Mouse (Mus musculus) v-Abl transformed pro-B cells (cell line): ENCODE measurements around the gene Jpt1.
"Not testable (repeated sequence)": the region's sequence is repeated elsewhere in the genome, so short reads cannot be mapped to it uniquely, and the experiment has no call there.

Experiments used
- in situ Hi-C, 2 experiments: fragments of 400-800 bp; cut with MboI; formaldehyde crosslinking; loops; one replicate each; pipeline ENCODE4 v1.15.1; 2025; ENCODE audit not compliant: unreplicated experiment in 2 of 2

Gene Jpt1

DNA sequence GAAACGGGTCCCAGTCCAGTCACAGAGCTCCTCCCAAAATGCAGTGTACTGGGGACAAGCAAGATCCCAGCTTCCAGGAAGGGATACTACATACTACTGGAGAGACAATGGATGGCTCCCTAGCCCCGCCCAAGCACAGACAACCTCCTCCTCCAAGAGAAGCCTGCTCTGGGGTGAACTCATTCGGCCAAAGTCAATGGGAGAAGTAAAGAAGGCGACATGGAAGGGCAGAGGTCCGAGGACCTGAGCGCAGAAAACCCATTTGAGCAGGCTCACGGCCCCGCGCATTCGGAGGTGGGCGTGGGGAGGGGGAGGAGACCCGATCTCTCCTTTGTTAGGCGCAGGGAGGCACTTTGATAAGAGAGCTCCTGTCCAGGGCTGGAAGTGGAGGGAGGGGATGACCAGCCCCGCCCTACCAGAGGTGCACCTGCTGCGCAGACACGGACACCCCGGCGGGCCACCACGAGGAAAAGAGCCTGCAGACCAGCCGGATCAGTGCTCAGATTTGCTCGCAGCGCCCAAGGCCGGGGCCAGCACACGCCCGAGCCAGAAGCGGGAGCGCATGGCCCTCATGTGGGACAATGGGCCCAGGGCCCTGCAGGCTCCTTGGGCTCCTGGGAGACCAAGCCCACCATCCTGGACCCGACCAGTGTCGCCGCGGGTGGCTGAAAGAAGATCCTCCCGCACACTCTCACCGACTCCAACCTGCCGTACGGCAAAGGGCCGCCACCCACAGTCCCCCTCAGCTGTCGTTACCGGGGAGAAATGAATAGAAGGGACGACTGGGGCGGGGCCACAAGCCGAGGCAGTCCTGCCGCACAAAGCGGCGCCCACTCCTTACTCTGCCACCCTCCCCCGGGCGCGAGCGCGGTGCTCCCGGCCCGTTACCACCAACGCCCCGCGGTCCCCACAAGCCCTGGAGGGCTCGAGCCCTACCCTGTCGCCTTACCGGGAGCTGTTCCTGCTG is 633 bp downstream of the Jpt1 start:
- in situ Hi-C loops: no loop called here

DNA sequence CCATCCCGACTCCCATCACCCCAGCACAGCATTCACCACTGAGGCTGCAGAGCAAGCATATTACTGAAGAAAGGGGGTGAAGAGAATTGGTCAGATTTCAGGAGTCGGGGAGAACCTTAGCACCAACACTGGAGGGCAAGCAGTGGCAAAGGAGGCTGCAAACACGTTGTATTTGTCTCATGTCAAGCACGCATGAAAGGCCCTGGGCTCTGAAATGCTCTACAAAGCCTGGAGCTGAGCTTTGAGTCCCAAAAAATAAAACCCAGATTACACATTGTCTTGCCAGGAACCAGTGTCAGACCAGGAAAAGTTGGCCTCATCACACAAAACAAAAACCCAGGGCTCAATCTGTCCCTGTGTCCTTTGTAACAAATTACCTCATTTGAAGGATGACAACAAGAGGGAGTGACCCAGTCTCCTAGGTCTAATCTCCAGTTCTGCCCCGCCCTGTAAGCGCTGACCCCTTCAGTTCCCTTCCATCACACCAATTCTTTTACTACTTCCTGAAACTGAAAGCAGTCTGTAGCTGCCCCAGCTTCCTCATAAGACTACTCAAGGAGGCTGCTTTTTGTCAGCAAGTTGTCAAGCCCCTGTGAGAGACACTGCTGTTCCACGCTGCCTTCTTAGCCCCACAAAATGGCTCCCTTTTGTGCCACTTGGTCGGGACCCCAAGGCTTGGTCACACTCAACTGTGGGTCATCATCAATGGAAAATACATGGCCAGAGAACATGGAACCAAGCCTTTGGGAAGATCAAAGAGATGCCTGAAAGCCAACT is 1.6 kb downstream of the Jpt1 start:
- in situ Hi-C loops: no loop called here

DNA sequence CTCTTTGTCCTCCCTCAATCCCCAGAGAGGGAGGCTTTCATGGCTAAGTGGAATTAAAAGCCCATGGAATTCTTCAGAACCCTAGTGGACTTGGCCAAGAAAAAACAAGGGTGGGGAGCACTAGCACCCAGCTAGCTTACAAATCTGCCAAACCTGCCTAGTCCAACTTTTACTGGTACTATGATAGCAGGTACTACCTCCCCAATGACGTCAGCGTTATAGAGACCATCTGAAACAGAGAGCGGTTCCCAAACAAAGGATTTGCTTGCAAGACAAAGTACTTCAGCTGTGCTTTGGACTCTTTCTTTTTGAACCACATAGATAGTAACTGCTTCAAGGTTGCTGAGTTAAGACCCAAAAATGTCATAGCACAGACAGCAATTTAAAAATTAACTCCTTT is 2.2 kb downstream of the Jpt1 start:
- in situ Hi-C loops: no loop called here

DNA sequence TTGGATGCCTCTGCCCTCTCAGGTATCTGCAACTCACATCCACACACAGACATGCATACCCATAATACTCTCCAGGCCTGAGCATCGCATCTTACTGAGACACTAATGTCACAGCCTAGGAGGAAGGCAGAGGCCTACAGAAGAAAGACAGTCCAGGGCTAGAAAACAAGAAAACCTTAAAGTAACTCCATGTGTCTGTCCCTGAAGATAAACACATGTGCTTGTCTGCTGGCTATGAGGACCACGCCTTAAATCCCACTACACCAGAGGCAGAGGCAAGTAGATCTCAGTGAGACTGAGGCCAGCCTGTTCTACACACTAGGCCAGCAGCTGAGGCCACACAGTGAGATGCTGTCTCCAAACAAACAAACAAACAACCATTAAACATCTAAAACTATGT is 3.1 kb downstream of the Jpt1 start:
- in situ Hi-C loops: no loop called here

DNA sequence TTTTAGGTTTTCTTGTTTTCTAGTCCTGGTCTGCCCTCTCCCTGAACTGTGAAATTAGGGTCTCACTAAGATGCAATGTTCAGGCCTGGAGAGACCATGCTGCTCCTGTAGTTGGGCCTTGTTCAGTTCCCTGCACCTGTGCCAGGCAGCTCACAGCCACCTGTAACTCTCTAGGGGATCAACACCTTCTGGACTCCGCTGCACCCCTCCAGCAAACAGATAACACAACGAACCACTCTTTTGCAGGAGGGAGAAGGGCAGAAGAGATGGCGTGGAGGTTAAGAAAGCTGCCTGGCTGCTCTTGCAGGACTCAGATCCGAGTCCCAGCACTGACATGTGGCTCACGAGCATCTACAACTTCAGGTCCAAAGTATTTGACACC is 3.7 kb downstream of the Jpt1 start:
- in situ Hi-C loops: no loop called here

DNA sequence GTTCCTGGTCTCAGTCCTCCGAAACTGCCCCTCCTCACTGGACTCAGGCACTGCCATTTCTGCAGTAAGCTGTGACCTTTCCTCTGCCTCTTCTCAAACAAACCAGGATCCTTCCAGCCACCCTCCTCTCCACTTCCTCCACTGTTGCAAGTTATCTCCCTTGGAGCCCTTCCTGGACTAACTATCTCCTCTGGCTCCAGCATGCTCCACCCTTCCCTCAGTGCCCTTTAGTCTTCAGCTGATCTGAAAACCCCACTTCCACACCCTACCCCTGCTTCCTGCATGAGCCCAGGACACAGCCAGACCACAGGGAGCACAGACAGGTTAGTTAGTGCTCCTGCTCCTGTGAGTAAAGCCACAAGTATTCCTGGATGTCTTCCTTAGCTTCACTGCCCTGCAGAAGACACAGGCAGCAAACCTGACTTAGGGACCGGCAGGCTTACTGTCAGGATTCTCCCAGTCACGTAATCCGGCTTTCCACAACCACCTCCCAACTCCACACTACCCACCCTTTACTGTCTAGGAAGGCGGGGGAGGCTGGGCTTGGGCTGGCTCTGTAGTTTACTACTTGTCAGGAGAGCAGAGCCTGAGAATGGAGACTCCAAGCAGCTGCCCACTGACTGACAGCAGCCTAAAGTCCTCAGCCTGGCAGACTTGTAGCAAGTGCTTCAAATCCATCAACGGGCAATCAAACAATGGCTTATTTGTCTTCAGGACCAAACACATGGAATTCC is 4.2 kb downstream of the Jpt1 start:
- in situ Hi-C loops: no loop called here

DNA sequence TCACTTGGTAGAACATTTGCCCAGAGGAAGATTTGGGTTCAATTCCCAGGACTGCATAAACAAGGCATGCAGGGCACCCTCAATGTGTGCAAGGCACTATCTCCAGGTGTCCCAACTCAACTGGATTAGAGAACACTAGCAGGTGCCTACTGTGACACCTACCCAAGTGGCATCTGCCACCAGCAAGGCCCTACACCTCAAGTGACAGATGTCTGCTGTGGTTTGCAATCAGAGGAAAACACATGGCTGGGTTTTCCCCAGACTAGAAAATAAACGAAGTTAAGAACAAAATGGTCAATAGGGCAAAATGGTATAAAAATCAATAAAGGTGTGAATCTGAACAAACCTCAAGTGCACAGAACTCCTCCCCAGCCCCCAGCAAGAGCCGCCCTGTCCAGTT is 6.1 kb downstream of the Jpt1 start:
- in situ Hi-C loops: no loop called here

DNA sequence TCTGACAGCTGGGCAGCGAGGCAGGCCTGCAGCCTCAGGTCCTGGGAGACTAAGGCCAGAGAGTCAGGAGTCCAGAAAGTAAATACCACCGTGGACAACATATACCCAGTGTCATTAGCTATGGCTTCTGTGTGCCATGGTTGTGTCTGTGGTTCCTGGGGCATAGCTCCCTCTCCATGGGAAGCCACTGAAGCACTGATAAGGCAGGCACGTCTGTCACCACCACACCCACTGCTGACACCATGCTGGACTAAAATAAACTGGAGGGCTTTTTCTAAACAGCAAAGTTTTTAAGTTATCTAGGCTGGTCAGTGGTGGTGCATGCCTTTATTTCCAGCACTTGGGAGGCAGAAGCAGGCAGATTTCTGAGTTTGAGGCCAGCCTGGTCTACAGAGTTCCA is 7.6 kb downstream of the Jpt1 start:
- in situ Hi-C loops: no loop called here

DNA sequence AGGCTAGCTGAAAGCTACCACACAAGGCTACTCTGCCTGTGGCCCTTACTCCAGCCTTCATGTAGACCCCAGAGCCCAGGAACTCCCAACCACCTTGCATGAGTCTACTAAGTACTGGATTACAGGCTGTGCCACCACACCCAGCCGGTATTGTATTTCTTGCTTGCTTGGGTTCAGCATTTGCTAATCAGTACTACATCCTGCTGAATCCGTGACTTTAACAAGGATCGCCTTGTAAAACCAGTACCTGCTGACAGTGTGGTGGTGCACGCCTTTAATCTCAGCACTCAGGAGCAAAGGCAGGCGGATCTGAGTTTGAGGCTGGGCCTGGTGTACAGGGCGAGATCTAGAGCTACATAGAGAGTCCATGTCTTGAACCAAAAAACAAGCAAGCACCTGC is 11.6 kb downstream of the Jpt1 start:
- in situ Hi-C loops: no loop called here

DNA sequence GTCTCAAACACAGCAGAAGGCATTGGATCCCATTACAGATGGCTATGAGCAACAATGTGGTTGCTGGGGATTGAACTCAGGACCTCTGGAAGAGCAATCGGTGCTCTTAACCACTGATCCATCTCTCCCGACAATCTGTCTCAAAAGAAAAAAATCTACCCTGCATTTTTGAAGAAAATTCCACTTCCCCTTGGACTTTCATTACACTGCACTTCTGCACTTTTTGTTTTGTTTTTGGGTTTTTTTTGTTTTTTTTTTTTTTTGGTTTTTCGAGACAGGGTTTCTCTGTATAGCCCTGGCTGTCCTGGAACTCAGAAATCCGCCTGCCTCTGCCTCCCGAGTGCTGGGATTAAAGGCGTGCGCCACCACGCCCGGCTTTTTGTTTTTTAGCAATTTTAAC is 17.6 kb downstream of the Jpt1 start:
- in situ Hi-C loops: not testable (repeated sequence)

DNA sequence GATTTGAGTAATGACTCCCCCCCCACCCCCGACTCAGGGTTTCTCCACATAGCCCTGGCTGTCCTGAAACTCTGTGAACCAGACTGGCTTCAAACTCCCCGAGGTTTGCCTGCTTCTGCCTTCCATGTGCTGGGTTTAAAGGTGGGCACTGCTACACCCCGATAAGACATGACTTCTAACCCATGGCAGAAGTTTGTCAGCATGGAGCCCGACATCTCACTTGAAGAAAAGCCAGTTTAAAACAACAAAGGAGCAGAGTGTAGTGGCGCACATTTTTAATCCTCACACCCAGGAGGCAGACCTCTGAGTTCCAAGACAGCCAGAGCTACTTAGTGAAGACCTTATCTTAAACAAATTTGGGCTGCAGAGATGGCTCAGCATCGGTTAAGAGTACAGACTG is 21.8 kb downstream of the Jpt1 start:
- in situ Hi-C loops: no loop called here

DNA sequence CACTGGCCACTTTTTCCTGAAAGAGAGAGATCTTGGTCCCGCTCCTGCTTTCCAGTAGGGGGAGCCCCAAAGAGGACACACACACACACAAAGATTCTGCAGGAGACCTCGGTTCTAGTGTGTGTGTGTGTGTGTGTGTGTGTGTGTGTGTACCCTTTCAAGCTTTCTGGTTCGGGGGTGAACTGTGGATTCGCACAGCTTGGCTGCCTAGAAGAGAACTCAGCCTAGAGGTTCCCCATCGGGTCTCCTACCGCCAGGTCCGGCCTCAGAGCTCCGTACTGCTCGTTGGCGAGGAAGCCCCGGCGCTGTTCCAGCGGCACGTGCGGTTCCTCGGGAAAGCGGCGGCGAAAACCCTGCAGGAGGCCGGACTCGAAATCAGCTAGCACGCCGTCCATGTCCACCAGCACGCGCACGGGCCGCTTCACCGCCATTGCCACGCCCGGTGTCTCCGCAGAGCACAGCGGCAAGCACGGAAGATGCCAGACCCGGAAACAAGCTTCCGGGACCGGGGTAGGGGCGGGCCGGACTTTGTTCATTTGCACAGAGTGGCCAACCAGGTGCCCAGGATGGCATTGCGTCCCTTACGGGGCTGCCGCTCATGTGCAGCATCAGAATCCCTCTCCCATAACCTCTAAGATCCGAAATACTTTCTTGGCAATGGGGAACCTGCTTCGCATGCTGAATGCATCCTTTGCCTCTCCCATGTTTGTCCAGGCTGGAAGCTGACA is 22.7 kb downstream of the Jpt1 start, which contains the start of gene Nt5c:
TSS of gene Nt5c (minus strand) at position 507 of the 728 bp plus-strand sequence.
- in situ Hi-C loops: no loop called here

DNA sequence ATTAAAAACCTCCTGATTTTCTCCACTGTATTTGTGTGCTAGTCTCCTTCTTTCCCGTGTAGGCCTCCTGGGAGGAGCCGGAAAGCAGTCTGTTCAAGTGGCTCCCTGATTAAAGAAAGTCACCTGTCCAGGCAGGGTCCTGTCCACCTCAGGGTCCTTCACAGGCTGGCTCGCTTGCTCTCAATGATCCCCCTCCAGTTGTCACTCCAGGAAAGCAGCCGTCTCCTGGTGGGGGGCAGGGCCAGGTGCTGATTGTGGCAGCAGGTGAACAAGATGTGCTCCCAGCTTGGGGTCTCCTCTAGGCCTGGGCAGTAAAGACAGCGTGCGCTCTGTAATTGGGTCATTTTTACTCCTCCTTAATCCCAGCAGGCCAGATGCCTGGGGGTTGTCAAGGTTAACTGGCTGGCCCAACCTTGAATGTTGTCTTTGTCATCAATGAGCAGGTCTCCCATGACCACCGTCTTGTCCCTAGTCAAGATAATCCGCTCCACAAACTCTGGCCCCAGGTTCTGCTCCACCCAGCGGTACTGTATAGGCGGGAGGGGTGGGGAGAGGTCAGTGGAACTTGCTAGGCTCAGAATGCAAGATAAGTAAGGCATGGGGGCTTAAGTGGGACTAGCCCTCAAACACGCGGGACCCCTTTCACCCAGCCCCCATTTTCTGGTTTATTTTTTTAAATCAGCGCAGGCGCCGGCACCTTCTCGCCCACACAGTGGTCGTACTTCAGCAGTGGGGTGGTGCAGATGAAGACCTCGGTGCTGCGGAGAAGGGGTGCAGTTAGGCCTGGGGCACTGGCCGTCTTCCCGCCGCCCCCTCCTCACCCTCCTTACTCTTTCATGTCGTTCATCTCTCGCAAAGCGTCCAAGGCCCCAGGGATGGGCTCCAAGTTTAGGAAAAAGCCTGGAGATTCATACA is 23.5 kb downstream of the Jpt1 start:
- in situ Hi-C loops: no loop called here

DNA sequence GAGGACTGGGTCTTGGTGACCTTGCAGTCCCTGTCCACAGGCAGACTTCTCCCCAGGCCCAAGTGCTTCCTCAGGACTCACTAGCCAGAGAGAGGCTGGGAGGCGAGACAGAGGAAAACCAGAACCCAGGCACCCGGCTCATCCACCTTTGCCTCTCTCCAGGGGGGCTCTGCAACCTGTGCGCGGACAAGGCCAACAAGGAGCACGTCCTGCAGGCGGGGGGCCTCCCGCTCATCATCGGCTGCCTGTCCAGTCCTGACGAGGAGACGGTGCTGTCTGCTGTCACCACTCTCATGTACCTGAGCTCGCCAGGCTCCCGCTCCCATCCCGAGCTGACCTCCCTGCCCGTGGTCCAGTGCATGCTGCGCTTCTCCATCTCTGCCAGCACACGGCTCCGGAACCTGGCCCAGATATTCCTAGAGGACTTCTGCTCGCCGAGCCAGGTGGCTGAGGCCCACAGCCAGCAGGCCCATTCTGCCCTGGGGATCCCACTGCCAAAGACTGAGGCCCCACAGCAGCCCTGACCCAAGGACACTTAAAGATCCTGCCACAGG is 25.6 kb downstream of the Jpt1 start:
- in situ Hi-C loops: loop anchor here (5.0 to 10.0 kb wide), 3 partner anchors 46 to 124 kb away; partner anchors contain the start of genes Sumo2 (in 2 of the 2) and Mif4gd (in 1 of the 2)

DNA sequence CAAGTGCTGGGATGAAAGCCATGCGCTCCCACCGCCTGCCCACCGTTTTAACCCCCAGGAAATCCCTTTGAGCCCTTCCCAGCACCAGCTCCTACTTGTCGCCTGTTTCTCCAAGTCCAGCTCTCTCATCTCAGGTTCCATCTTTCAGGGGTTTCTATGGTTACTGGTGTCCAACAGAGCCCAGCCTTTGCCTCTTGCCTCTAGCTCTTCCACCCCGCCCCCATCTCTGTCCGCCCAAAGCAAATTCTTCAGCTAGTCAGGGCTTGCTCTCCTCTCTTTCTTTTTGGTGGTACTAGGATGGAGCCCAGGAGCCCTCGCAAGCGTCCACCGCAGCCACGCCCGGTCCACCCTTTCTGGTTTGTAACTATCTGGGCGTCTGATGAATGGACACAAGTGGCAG is 29.0 kb downstream of the Jpt1 start:
- in situ Hi-C loops: loop anchor here (5.0 to 10.0 kb wide), 3 partner anchors 50 to 127 kb away; partner anchors contain the start of genes Sumo2 (in 2 of the 2) and Mif4gd (in 1 of the 2)

DNA sequence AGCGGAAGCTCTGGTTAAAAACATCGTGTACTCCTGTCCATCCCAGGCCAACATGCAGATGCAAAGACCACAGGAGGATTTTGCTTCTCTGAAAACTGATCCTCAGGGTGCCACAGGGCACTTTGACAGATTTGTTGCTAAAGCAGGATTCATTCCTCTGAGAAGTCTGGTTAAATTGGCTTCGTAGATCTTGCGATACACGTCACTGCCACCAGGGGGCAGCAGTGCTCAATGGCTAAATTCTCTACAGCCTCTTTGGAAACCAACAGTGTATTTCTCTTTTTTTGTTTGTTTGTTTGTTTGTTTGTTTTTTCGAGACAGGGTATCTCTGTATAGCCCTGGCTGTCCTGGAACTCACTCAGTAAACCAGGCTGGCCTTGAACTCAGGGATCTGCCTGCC is 30.5 kb downstream of the Jpt1 start:
- in situ Hi-C loops: loop anchor here (5.0 to 10.0 kb wide), 4 partner anchors 51 to 329 kb away; partner anchors contain the start of genes Caskin2 (in 2 of the 2), Tsen54 (in 2 of the 2), Mif4gd (in 1 of the 2) and Sumo2 (in 1 of the 2)

DNA sequence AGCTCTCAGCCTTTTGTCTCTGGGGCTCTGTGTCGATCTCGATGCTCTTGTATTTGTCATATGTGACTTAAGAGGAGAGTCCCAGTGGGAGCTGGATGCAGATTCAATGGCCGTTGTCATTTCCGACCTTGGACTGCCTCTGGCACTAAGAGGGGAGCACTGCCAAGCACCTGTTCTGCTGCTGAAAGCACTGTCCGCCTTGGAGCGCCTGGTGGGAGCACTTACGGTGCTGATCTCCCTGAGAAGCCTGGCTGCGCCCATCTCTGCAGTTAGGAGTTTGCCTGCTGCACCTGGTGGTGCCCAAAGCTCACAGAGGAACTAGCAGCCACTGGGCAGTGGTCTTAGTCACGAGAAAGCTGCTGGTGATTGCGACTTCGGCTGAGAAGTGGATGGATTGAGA is 30.9 kb downstream of the Jpt1 start:
- in situ Hi-C loops: loop anchor here (5.0 to 10.0 kb wide), 4 partner anchors 52 to 329 kb away; partner anchors contain the start of genes Caskin2 (in 2 of the 2), Tsen54 (in 2 of the 2), Mif4gd (in 1 of the 2) and Sumo2 (in 1 of the 2)

DNA sequence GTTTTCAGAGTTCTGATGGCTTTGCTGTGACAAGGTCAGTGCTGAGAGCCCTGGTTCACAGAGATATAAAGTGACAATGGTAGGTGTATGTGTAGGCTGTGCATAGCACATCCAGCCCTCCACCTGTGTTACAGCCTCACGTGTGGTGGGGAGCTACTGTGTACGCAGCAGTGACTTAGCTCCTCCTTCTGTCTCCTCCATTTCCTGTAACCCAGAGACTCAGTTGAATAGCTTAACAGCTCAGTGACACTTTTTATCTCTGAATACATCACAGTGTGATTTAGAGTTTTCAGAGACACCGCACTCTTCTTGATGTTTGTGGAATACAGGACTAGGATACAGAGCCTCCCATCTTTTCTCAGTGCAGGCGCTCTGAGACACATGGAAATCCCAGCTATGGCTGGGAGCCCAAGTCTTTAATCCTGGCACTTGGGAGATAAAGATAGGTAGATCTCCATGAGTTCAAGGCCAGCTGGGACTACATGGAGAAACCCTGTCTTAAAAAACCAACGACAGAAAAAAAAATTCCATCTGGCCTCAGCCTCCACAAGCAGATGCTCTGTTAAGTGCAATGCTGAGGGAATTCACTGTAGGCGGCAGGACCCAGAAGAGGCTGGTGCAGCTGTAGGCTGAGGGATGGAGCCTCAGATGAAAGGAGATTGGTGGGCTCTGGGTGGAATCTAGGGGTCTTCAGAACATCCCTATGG is 32.5 kb downstream of the Jpt1 start:
- in situ Hi-C loops: loop anchor here (5.0 to 10.0 kb wide), 4 partner anchors 53 to 331 kb away; partner anchors contain the start of genes Caskin2 (in 2 of the 2), Tsen54 (in 2 of the 2), Mif4gd (in 1 of the 2) and Sumo2 (in 1 of the 2)
